Mouse (Mus musculus) MEL (cell line): ENCODE measurements around the gene Ccdc40.

Experiments used
- CHD1 ChIP-seq: IDR thresholded peaks from 2 replicates; pipeline ENCODE4 v1.6.1; 2012; ENCODE audit warnings: low read depth, mild to moderate bottlenecking, inconsistent platforms, low read length, improper control_type of control experiment
- CTCF ChIP-seq, 3 experiments: IDR thresholded peaks in 2 of 3; conservative IDR thresholded peaks in 1 of 3; 2 replicates each; pipeline ENCODE4 v1.5.1; 2011 to 2012; ENCODE audit warnings: low read length in 3 of 3, low read depth in 2 of 3, mild to moderate bottlenecking in 2 of 3, improper control_type of control experiment in 1 of 3, inconsistent platforms in 1 of 3, mixed read lengths in 1 of 3, moderate library complexity in 1 of 3; ENCODE audit not compliant: control insufficient read depth in 1 of 3, insufficient read depth in 1 of 3, poor library complexity in 1 of 3, severe bottlenecking in 1 of 3
- GATA1 ChIP-seq: IDR thresholded peaks from 2 replicates; pipeline ENCODE4 v1.6.1; 2011; ENCODE audit warnings: low read depth, low read length, improper control_type of control experiment
- MAFK ChIP-seq: IDR thresholded peaks from 2 replicates; pipeline ENCODE4 v1.6.1; 2011; ENCODE audit warnings: low read depth, mild to moderate bottlenecking, low read length, improper control_type of control experiment, borderline replicate concordance
- MAX ChIP-seq: IDR thresholded peaks from 2 replicates; pipeline ENCODE4 v1.6.1; 2011; ENCODE audit warnings: low read length, improper control_type of control experiment
- MAZ ChIP-seq: IDR thresholded peaks from 2 replicates; pipeline ENCODE4 v1.6.1; 2012; ENCODE audit warnings: low read depth, mild to moderate bottlenecking, inconsistent platforms, low read length, improper control_type of control experiment
- MEF2A ChIP-seq: IDR thresholded peaks from 2 replicates; pipeline ENCODE4 v1.6.1; 2014; ENCODE audit warnings: low read depth, mild to moderate bottlenecking, inconsistent platforms, low read length, improper control_type of control experiment; ENCODE audit not compliant: poor library complexity, insufficient replicate concordance, severe bottlenecking; ENCODE audit errors: extremely low read depth
- MXI1 ChIP-seq: IDR thresholded peaks from 2 replicates; pipeline ENCODE4 v1.6.1; 2011; ENCODE audit warnings: mild to moderate bottlenecking, low read depth, low read length, improper control_type of control experiment
- POLR2AphosphoS2 ChIP-seq: IDR thresholded peaks from 2 replicates; pipeline ENCODE4 v1.6.1; 2011; ENCODE audit warnings: low read length, improper control_type of control experiment
- SIN3A ChIP-seq: IDR thresholded peaks from 2 replicates; pipeline ENCODE4 v1.6.1; 2012; ENCODE audit warnings: low read length, improper control_type of control experiment, inconsistent platforms
- TAL1 ChIP-seq: IDR thresholded peaks from 2 replicates; pipeline ENCODE4 v1.6.1; 2012; ENCODE audit warnings: mild to moderate bottlenecking, inconsistent platforms, low read length, moderate library complexity, mixed read lengths
- ZNF384 ChIP-seq: IDR thresholded peaks from 2 replicates; pipeline ENCODE4 v1.6.1; 2012; ENCODE audit warnings: low read depth, mild to moderate bottlenecking, inconsistent platforms, low read length, improper control_type of control experiment

DNA sequence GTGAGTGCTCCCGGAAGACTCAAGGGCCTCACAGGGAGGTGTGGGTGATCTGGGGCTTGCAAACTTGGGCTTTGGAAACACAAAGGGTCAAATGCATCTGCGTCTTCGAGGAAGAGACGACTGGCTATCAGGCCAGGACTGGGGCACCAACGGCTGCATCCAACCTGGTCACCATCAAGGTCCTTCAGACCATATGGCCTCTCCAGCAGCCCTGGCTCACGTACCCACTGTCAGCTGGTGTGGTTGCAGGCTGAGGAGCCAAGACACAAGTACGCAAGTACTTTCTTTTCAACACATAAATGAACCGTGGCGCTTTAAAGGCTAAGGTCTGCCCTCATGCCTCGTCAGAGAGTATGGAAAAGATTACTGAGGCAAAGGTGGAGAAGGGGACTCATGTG lies 40.6 kb upstream of the Ccdc40 start:
- TF ChIP-seq CTCF (IDR thresholded peaks at IDR 0.05 in 2 of 3, conservative IDR thresholded peaks at IDR 0.05 in 1 of 3; ENCODE audit: control insufficient read depth in 1 of 3, insufficient read depth in 1 of 3, low read depth in 2 of 3, low read length in 3 of 3, poor library complexity in 1 of 3, severe bottlenecking in 1 of 3): no peak
- TF ChIP-seq MAX: no peak
- no peak for TF ChIP-seq GATA1
- no peak for TF ChIP-seq CHD1
- TF ChIP-seq POLR2AphosphoS2: no peak
- TF ChIP-seq SIN3A: no peak
- TF ChIP-seq MEF2A: no peak
- no peak for TF ChIP-seq MAZ
- TF ChIP-seq MAFK: no peak
- TF ChIP-seq TAL1: no peak
- no peak for TF ChIP-seq MXI1
- TF ChIP-seq ZNF384: no peak
